Mouse (Mus musculus) common myeloid progenitor, adult 5-6 weeks (primary cell): ENCODE measurements around the gene Tmem260. TPM values are rescaled to one million over a fixed set of nuclear protein-coding genes. Genes with fewer than 3 reads are reported as not detected.

Source experiments
- ATAC-seq: replicated peaks from 2 replicates; pipeline ENCODE4 v1.8.0; 2016; ENCODE audit warnings: low read depth, mild to moderate bottlenecking, moderate TSS enrichment, inconsistent platforms; ENCODE audit not compliant: poor library complexity, severe bottlenecking
- total RNA-seq: library from RNA; stranded (forward); fragments of 200-1000, 187-1606 nt; gene quantifications from 2 replicates; pipeline ENCODE4 v1.2.3, GENCODE M21; 2017

The Tmem260 gene
- total RNA-seq, 1 experiment from 2014 or later = 21.1 TPM

- peak; percentile 79 for ATAC-seq
Measured at GRCm38 (mm10) chr14:48537795-48538766, 92.2 kb downstream of the Tmem260 start.

- ATAC-seq = no peak
Measured at GRCm38 (mm10) chr14:48545166-48545565, 99.2 kb downstream of the Tmem260 start.

DNA sequence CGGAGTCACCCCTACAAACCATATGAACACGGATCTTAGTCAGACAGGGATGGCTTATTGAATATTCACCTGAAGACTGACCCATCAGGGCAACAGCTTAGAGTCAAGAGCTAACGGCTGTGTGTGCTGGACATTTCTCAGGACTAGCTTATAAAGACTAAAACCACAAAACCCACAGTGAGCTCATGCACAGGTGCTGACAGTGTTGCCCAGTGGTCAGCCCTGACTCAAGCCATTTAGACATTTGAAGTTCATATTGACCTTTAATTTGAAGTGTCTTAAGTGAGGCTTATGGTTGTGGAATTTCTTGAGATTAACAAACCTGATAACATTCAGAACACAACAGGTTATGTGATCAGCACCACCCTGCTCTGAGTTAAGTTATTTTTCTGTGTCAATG is 100.1 kb downstream of the Tmem260 start:
- no peak for ATAC-seq

- ATAC-seq = no peak
Measured at GRCm38 (mm10) chr14:48549703-48550102, 103.8 kb downstream of the Tmem260 start.

DNA sequence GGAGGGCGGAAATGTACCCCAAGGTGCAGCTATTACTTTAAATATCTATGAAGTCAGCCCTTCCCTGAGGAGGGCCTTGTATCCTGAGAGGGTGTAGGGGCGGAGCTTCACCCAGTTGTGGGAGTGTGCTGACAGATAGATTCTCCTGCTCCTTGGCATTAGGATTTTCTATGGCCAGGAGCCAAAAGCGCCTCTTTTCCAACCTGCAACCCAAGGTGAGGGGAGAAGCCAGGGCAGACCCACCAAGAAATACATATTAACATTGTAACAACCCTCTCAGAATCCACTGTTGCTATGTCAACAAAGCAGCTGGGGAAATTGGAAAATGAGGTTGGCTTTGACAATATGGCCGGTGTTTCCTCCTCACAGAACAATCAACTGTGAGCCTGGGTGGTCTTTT is 107.3 kb downstream of the Tmem260 start:
- ATAC-seq = no peak

GRCm38 (mm10) chr14:48553754-48554153 is 107.8 kb downstream of the Tmem260 start:
- ATAC-seq = peak; percentile 97

- no peak for ATAC-seq
Measured at GRCm38 (mm10) chr14:48558975-48559374, 113.1 kb downstream of the Tmem260 start.

- 0 out of 2 replicates have a peak, but pooled peaks have one; percentile 18 for ATAC-seq
Measured at GRCm38 (mm10) chr14:48559736-48560135, 113.8 kb downstream of the Tmem260 start.

- no peak for ATAC-seq
Measured at GRCm38 (mm10) chr14:48566596-48566995, 120.7 kb downstream of the Tmem260 start.

Other genes starting within 250 kb of the Tmem260 start
- gene Otx2, start 227.7 kb downstream of the Tmem260 start, total RNA-seq = not detected in 2 replicates